Mouse (Mus musculus) forebrain, embryonic 12.5 days (tissue): ENCODE measurements around the gene Epha4. TPM values are rescaled to one million over a fixed set of nuclear protein-coding genes. Genes with fewer than 3 reads are reported as not detected.

ENCODE experiments used
- ATAC-seq: fragments of 200-750 bp; cut with Nextera tagmentation; 2 replicates; pipeline ENCODE4 v1.8.0; 2017; ENCODE audit warnings: moderate TSS enrichment; ENCODE audit not compliant: low FRiP score
- H3K27ac ChIP-seq: fragments of 300-500 bp; sonication (generic); 2 replicates; pipeline ENCODE4 v1.5.1; 2016; ENCODE audit warnings: mild to moderate bottlenecking
- H3K27me3 ChIP-seq: fragments of 300-500 bp; sonication (generic); 2 replicates; pipeline ENCODE4 v1.6.1; 2016; ENCODE audit warnings: mild to moderate bottlenecking
- H3K36me3 ChIP-seq: fragments of 300-500 bp; sonication (generic); replicated peaks from 2 replicates; pipeline ENCODE4 v1.6.1; 2016; ENCODE audit warnings: mild to moderate bottlenecking
- H3K4me1 ChIP-seq: fragments of 300-500 bp; sonication (generic); 2 replicates; pipeline ENCODE4 v1.6.1; 2016
- H3K4me2 ChIP-seq: fragments of 300-500 bp; sonication (generic); 2 replicates; pipeline ENCODE4 v1.6.1; 2016; ENCODE audit warnings: mild to moderate bottlenecking, moderate library complexity
- H3K4me3 ChIP-seq: fragments of 300-500 bp; sonication (generic); replicated peaks from 2 replicates; pipeline ENCODE4 v1.5.1; 2016; ENCODE audit warnings: mild to moderate bottlenecking
- H3K9ac ChIP-seq: fragments of 300-500 bp; sonication (generic); 2 replicates; pipeline ENCODE4 v1.6.1; 2016; ENCODE audit warnings: mild to moderate bottlenecking
- H3K9me3 ChIP-seq: fragments of 300-500 bp; sonication (generic); 2 replicates; pipeline ENCODE4 v1.6.1; 2016
- WGBS: fragments of 180-500 bp; shearing (Covaris S2); methylation state at CpG from one replicate; pipeline ENCODE4 v1.1.7; 2016; 5-methylcytosine and 5-hydroxymethylcytosine counted together
- polyA plus RNA-seq: library from polyadenylated mRNA; unstranded; fragments of >200 nt; fragmentation: Nextera tagmentation; extraction: Ambion mirVana; gene quantifications from 2 replicates; pipeline ENCODE4 v1.2.1, GENCODE M21; 2016

Epha4 gene
- polyA plus RNA-seq, 1 experiment from 2014 or later = 58.4 TPM

DNA sequence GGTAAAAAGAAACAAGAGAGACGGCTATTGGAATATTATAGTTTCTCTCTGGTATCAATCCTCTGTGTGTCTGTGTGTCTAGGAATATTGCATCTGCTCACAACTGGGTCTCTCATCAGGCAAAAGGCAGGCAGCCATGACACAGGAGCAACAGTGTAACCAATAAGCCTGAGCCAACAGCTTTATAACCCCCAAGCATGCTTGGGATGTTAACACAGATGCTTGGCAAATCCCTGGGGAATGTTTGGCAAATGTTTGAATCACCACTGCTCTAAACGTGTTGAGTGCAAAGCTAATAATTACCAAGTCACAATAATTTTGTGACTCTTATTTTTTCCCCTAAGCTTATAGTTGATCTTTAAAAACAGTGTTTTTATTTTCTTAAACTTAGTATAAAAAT is 8.5 kb upstream of the Epha4 start:
- no peak overlapping the region for H3K4me3 ChIP-seq
- H3K27me3 ChIP-seq = peaks cover 2% of the 10 kb centered on the region; the same call in 1 of the 2 replicates
- no peak overlapping the region for H3K9ac ChIP-seq
- no peak for ATAC-seq
- WGBS = 77% methylated on average over 2 of the region's 2 CpGs
- H3K27ac ChIP-seq = no peak overlapping the region
- no peak overlapping the region for H3K4me2 ChIP-seq
- no peaks in the 10 kb centered on the region for H3K36me3 ChIP-seq
- no peaks in the 10 kb centered on the region for H3K9me3 ChIP-seq
- peaks cover 28% of the 10 kb centered on the region for H3K4me1 ChIP-seq

- Histone ChIP-seq H3K4me3 (peak overlapping the region; percentile 7; the same call in 1 of the 2 replicates), H3K4me2 (peak overlapping the region; percentile 42), H3K27me3 (peaks cover 8% of the 10 kb centered on the region), H3K9me3 (no peaks in the 10 kb centered on the region), H3K27ac (peak overlapping the region; percentile 69), H3K9ac (no peak overlapping the region), H3K4me1 (peaks cover 29% of the 10 kb centered on the region), H3K36me3 (no peaks in the 10 kb centered on the region)
- ATAC-seq = peak; percentile 66
- 7% methylated on average over 16 of the region's 17 CpGs for WGBS
Measured at GRCm38 (mm10) chr1:77521640-77522539, 7.0 kb upstream of the Epha4 start.

- H3K9me3 ChIP-seq = no peaks in the 10 kb centered on the region
- no peak for ATAC-seq
- WGBS = 95% methylated on average over 3 of the region's 3 CpGs
- H3K27me3 ChIP-seq = peaks cover 6% of the 10 kb centered on the region; the same call in 1 of the 2 replicates
- H3K4me3 ChIP-seq = no peak overlapping the region
- no peak overlapping the region for H3K9ac ChIP-seq
- H3K36me3 ChIP-seq = no peaks in the 10 kb centered on the region
- H3K4me2 ChIP-seq = no peak overlapping the region
- peaks cover 36% of the 10 kb centered on the region for H3K4me1 ChIP-seq
- no peak overlapping the region for H3K27ac ChIP-seq
Measured at GRCm38 (mm10) chr1:77518715-77519114, 3.8 kb upstream of the Epha4 start.

DNA sequence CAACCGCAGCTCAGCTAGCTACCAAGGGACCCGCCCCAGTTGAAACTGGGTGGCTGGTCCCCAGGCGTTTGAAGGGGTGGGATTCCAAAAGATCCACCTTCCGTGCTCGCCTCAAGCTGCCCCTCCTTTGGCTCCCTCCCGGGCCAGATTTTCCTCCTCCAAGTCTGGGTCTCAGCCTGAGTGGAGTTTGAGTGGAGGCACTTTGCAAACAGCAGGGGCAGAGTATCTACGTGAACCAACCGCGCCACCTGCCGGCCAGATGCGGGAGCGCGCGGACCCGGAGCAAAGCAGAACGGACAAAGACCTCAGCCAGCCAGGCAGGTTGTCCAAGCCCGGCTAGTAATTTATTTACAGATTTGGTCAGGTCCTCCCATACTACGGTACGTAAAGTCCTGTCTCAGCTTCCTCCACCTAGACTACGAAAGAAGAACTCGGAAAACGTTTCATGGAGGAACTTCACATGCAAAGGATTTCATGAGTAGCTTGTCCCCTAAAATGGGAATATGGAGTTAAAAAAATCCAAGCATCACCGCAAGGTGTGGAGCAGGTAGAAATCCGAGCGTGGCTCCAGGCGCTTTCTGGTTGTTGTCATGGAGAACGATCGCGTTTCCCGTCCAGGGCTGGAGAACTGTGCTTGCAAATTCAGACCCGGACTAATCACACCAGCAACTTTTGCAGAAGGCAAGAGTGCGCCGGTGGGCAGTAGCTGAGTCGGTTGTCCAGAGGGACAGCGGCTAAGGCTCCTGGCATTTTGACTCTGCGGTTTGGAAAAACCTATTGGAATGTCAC is 1.5 kb upstream of the Epha4 start:
- peak; percentile 39 for ATAC-seq
- Histone ChIP-seq H3K9ac (peak overlapping the region; percentile 63), H3K9me3 (no peaks in the 10 kb centered on the region), H3K4me2 (peak overlapping the region; percentile 92), H3K27ac (peak overlapping the region; percentile 78), H3K36me3 (no peaks in the 10 kb centered on the region), H3K27me3 (peaks cover 6% of the 10 kb centered on the region; the same call in 1 of the 2 replicates), H3K4me1 (peaks cover 26% of the 10 kb centered on the region), H3K4me3 (peak overlapping the region; percentile 78)
- under 1% methylated on average over 36 of the region's 36 CpGs for WGBS

GRCm38 (mm10) chr1:77515651-77515981 is 728 bp upstream of the Epha4 start:
- Histone ChIP-seq H3K27me3 (peaks cover 6% of the 10 kb centered on the region; the same call in 1 of the 2 replicates), H3K27ac (peak overlapping the region; percentile 78), H3K4me3 (peak overlapping the region; percentile 78), H3K9me3 (no peaks in the 10 kb centered on the region), H3K4me1 (peaks cover 28% of the 10 kb centered on the region), H3K36me3 (0 out of 2 replicates have a peak, but pooled peaks cover 3% of the 10 kb centered on the region), H3K4me2 (peak overlapping the region; percentile 92), H3K9ac (peak overlapping the region; percentile 63)
- 0 out of 2 replicates have a peak, but pooled peaks have one; percentile 0 for ATAC-seq
- WGBS = 0% methylated on average over 12 of the region's 12 CpGs

GRCm38 (mm10) chr1:77514325-77514962 is 444 bp downstream of the Epha4 start:
- Histone ChIP-seq H3K4me3 (peak overlapping the region; percentile 78), H3K9me3 (no peaks in the 10 kb centered on the region), H3K9ac (peak overlapping the region; percentile 88), H3K36me3 (peaks cover 11% of the 10 kb centered on the region), H3K27ac (peak overlapping the region; percentile 95), H3K4me2 (peak overlapping the region; percentile 92), H3K27me3 (peaks cover 6% of the 10 kb centered on the region; the same call in 1 of the 2 replicates), H3K4me1 (peaks cover 34% of the 10 kb centered on the region)
- WGBS = under 1% methylated on average over 45 of the region's 45 CpGs
- no peak; the same call in 1 of the 2 replicates for ATAC-seq

DNA sequence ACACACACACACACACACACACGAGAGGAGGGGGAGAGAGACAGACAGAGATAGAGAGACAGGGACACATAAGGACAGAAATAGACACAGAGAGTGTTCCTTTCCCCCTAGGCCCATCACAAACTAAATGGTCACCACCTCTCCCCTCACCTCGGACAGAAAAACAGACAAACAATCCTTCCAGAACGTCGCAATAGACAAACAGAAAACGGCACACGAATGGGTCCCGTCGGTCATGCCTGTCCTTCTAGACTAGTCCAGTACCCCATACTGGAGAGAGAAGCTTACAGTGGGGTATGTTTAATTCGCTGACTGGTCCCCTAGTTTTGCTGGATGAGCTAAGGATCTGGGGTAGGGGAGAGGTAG is 946 bp downstream of the Epha4 start:
- peak overlapping the region; percentile 92 for H3K4me2 ChIP-seq
- no peaks in the 10 kb centered on the region for H3K9me3 ChIP-seq
- peak overlapping the region; percentile 78 for H3K4me3 ChIP-seq
- peak overlapping the region; percentile 88 for H3K9ac ChIP-seq
- 0% methylated on average over 8 of the region's 9 CpGs for WGBS
- H3K36me3 ChIP-seq = peaks cover 14% of the 10 kb centered on the region
- no peak for ATAC-seq
- peaks cover 35% of the 10 kb centered on the region for H3K4me1 ChIP-seq
- peak overlapping the region; percentile 95 for H3K27ac ChIP-seq
- peaks cover 6% of the 10 kb centered on the region; the same call in 1 of the 2 replicates for H3K27me3 ChIP-seq

- under 1% methylated on average over 27 of the region's 27 CpGs for WGBS
Measured at GRCm38 (mm10) chr1:77513411-77513941, 1.4 kb downstream of the Epha4 start.

GRCm38 (mm10) chr1:77512431-77513195 is 2.3 kb downstream of the Epha4 start:
- Histone ChIP-seq H3K36me3 (peaks cover 22% of the 10 kb centered on the region), H3K27me3 (peaks cover 3% of the 10 kb centered on the region; the same call in 1 of the 2 replicates), H3K9ac (peak overlapping the region; percentile 88), H3K4me1 (peaks cover 48% of the 10 kb centered on the region), H3K4me2 (peak overlapping the region; percentile 92), H3K4me3 (peak overlapping the region; percentile 78), H3K27ac (peak overlapping the region; percentile 95), H3K9me3 (no peaks in the 10 kb centered on the region)
- WGBS = under 1% methylated on average over 20 of the region's 20 CpGs
- ATAC-seq = peak; percentile 36

More at GRCm38 (mm10) chr1:77513411-77513941, 1.4 kb downstream of the Epha4 start:
- Histone ChIP-seq H3K4me1 (peaks cover 39% of the 10 kb centered on the region), H3K4me3 (peak overlapping the region; percentile 78), H3K27me3 (peaks cover 6% of the 10 kb centered on the region; the same call in 1 of the 2 replicates), H3K36me3 (peaks cover 19% of the 10 kb centered on the region), H3K9ac (peak overlapping the region; percentile 88), H3K9me3 (no peaks in the 10 kb centered on the region), H3K4me2 (peak overlapping the region; percentile 92), H3K27ac (peak overlapping the region; percentile 95)
- ATAC-seq = peak; percentile 24; the same call in 1 of the 2 replicates

DNA sequence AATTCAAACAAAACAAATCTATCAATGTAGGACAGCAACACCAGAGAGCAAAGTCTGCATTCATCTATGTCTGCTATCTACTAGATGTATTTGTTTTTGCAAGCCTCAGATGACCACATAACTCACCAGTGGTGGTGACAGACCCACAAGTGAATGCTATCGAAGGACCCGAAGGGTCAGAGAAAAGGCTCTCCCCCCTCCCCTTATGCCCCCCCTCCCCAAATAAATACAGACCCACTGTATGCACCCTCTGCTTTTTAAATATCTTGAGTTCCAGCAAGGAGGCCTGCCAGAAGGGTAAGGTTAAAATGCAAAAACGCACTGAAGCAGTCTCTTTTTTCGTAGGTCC is 2.9 kb downstream of the Epha4 start:
- peak overlapping the region; percentile 95 for H3K27ac ChIP-seq
- no peaks in the 10 kb centered on the region for H3K9me3 ChIP-seq
- peak overlapping the region; percentile 88 for H3K9ac ChIP-seq
- ATAC-seq = no peak
- H3K4me3 ChIP-seq = peak overlapping the region; percentile 78
- peaks cover 25% of the 10 kb centered on the region for H3K36me3 ChIP-seq
- peak overlapping the region; percentile 92 for H3K4me2 ChIP-seq
- 2% methylated on average over 4 of the region's 4 CpGs for WGBS
- H3K4me1 ChIP-seq = peaks cover 48% of the 10 kb centered on the region
- no peaks in the 10 kb centered on the region; the same call in 1 of the 2 replicates for H3K27me3 ChIP-seq
